Mouse (Mus musculus): Measurements from ENCODE around the gene Atg7.

DNA sequence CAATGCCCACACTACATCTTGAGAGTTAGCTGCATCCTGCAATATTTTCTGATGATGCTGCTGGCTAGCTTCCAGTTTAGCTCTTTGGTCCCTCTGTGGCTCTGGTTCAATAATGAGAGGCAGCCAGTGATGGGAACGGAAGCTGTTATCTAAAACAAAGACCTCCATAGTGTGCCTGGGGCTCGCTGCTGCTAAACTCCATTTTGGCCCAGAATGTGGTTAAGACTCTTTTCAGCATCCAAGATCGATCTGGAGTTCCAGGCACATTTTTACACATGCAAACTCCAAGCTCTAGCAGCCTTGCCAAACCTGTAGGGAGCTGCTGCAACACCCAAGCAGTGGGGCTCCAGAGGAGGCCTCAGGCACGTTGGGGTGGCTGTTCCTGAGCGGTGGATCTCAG lies 76.2 kb downstream of the Atg7 start:
- TF ChIP-seq CTCF (IDR thresholded peaks at IDR 0.05; ENCODE audit: control insufficient read depth, insufficient read depth, low read length) (no peak), POLR2A (IDR thresholded peaks at IDR 0.05; ENCODE audit: borderline replicate concordance, control insufficient read depth, low read depth, low read length) (no peak)
